Mouse (Mus musculus): ENCODE data around the gene Rsph14.

The Rsph14 gene

GRCm38 (mm10) chr10:75032395-75032794, at the start of gene Rsph14:
TSS of gene Rsph14 (minus strand) at chr10:75032586.
- peak; percentile 76 for DNase-seq

- no peak for DNase-seq
These were observed 46.1 kb upstream of the Rsph14 start for GRCm38 (mm10) chr10:75078174-75079128.

GRCm38 (mm10) chr10:75075665-75076064, 43.3 kb upstream of the Rsph14 start:
- no peak for DNase-seq

- DNase-seq: no peak
These were observed 38.0 kb upstream of the Rsph14 start for GRCm38 (mm10) chr10:75070281-75070976.

GRCm38 (mm10) chr10:75068624-75069328, 36.4 kb upstream of the Rsph14 start:
- DNase-seq: peak; percentile 49

GRCm38 (mm10) chr10:75068086-75068485, 35.7 kb upstream of the Rsph14 start:
- DNase-seq: no peak

GRCm38 (mm10) chr10:75067446-75067845, 35.1 kb upstream of the Rsph14 start:
- no peak for DNase-seq

- peak; percentile 24 for DNase-seq
These were observed 33.3 kb upstream of the Rsph14 start for GRCm38 (mm10) chr10:75065691-75066090.

- DNase-seq: no peak
These were observed 31.0 kb upstream of the Rsph14 start for GRCm38 (mm10) chr10:75063301-75063965.

- no peak for DNase-seq
These were observed 30.2 kb upstream of the Rsph14 start for GRCm38 (mm10) chr10:75062621-75063020.

- DNase-seq: peak; percentile 77
These were observed 29.8 kb upstream of the Rsph14 start for GRCm38 (mm10) chr10:75062189-75062561.

- DNase-seq: peak; percentile 29
These were observed 29.2 kb upstream of the Rsph14 start for GRCm38 (mm10) chr10:75061341-75062188.

GRCm38 (mm10) chr10:75060843-75061235, 28.5 kb upstream of the Rsph14 start:
- DNase-seq: no peak

GRCm38 (mm10) chr10:75060217-75060842, 27.9 kb upstream of the Rsph14 start, which contains the start of gene Bcr:
TSS of gene Bcr (plus strand) at chr10:75060592.
- DNase-seq: peak; percentile 87

GRCm38 (mm10) chr10:75059396-75059795, 27.0 kb upstream of the Rsph14 start:
- peak; percentile 89 for DNase-seq

GRCm38 (mm10) chr10:75058761-75059395, 26.5 kb upstream of the Rsph14 start:
- DNase-seq: peak; percentile 62

- DNase-seq: peak; percentile 52
These were observed 25.9 kb upstream of the Rsph14 start for GRCm38 (mm10) chr10:75058336-75058735.

- DNase-seq: no peak
These were observed 23.9 kb upstream of the Rsph14 start for GRCm38 (mm10) chr10:75056255-75056654.

GRCm38 (mm10) chr10:75055672-75056071, 23.3 kb upstream of the Rsph14 start:
- no peak for DNase-seq

- peak; percentile 43 for DNase-seq
These were observed 21.7 kb upstream of the Rsph14 start for GRCm38 (mm10) chr10:75054125-75054524.

GRCm38 (mm10) chr10:75053655-75054054, 21.3 kb upstream of the Rsph14 start:
- no peak for DNase-seq

All from lung, postnatal 10 days (tissue).